8 mouse cellular contexts compared by ENCODE assay signal in the genomic region with DNA sequence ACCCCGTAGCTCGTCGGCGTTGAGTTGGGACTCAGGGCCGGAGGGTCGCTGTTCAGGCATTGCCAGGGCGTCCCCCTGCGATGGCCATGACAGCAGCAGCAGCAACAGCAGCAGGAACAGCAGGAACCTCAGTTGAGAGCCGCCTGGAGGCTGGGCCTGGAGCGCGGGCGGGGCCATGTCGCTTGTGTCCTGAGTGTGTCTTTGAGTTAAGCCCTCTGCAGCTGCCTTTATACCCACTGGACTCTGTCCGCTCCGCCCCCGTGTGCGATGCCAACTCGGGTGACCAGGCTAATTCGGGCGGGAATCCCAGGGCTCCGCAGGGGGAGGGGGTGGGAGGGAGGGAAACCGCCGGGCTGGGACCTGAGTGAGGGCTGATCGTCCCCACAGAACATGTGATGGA. TPM values are rescaled to one million over a fixed set of nuclear protein-coding genes. Genes with fewer than 3 reads are reported as not detected.
DNase-seq lines count a peak whose midpoint lies in the region; ATAC-seq and TF ChIP-seq lines count a peak whose summit lies in the region.

No protein-coding gene starts in this region.

- no peaks in the 10 kb centered on the region for H3K9me3 ChIP-seq in embryonic facial prominence, embryonic 10.5 days
- no peaks in the 10 kb centered on the region for H3K9me3 ChIP-seq in kidney, embryonic 15.5 days (replicated peaks)

- ATAC-seq in kidney, embryonic 15.5 days (replicated peaks; ENCODE audit: low FRiP score), result no peak

- intact Hi-C loops in gastrocnemius, adult 2 months (cut with DNase I), result no loop called here

- H3K4me2 ChIP-seq in kidney, embryonic 15.5 days, result peak overlapping the region; percentile 81

- peaks cover 43% of the 10 kb centered on the region for H3K4me1 ChIP-seq in embryonic facial prominence, embryonic 10.5 days
- peaks cover 69% of the 10 kb centered on the region for H3K4me1 ChIP-seq in kidney, embryonic 15.5 days

- H3K27ac ChIP-seq in gastrocnemius, adult 2 months, result peak overlapping the region; percentile 90
- H3K27ac ChIP-seq in embryonic facial prominence, embryonic 10.5 days (replicated peaks), result no peak overlapping the region; the same call in 1 of the 2 replicates
- no peak overlapping the region; the same call in 1 of the 2 replicates for H3K27ac ChIP-seq in kidney, embryonic 15.5 days

- no peak for TF ChIP-seq CTCF in gastrocnemius, adult 2 months (IDR thresholded peaks at IDR 0.05)

- WGBS in embryonic facial prominence, embryonic 10.5 days, result 28% methylated on average over 24 of the region's 24 CpGs
- 24% methylated on average over 24 of the region's 24 CpGs for WGBS in kidney, embryonic 15.5 days

- H3K9ac ChIP-seq in kidney, embryonic 15.5 days, result no peak overlapping the region

- peaks cover 37% of the 10 kb centered on the region for H3K27me3 ChIP-seq in embryonic facial prominence, embryonic 10.5 days (replicated peaks; ENCODE audit: low read depth, poor library complexity, severe bottlenecking)
- no peaks in the 10 kb centered on the region for H3K27me3 ChIP-seq in kidney, embryonic 15.5 days

- H3K36me3 ChIP-seq in embryonic facial prominence, embryonic 10.5 days (replicated peaks), result no peaks in the 10 kb centered on the region
- H3K36me3 ChIP-seq in kidney, embryonic 15.5 days, result no peaks in the 10 kb centered on the region

- peak; percentile 57 for DNase-seq in gastrocnemius, adult 2 months
- no peak for DNase-seq in gastrocnemius, adult 18-20 months (ENCODE audit: low spot score)
- DNase-seq in embryonic facial prominence, embryonic 10.5 days (ENCODE audit: low spot score), result no peak
- DNase-seq in lung, postnatal 25 days (ENCODE audit: low spot score), result peak; percentile 47
- no peak for DNase-seq in adipocyte (ENCODE audit: low spot score)
- no peak for DNase-seq in embryo, embryonic 11 days
- no peak for DNase-seq in embryo, embryonic 10.5 days (ENCODE audit: low spot score)

- peak overlapping the region; percentile 37; the same call in 1 of the 2 replicates for H3K4me3 ChIP-seq in gastrocnemius, adult 2 months
- peak overlapping the region; percentile 16; the same call in 1 of the 2 replicates for H3K4me3 ChIP-seq in embryonic facial prominence, embryonic 10.5 days
- peak overlapping the region; percentile 58; the same call in 1 of the 2 replicates for H3K4me3 ChIP-seq in kidney, embryonic 15.5 days (replicated peaks)

RNA-seq across cellular contexts. Expression of gene Gdf15, which starts 0.8 kb away (rescaled TPM):
- under 1 TPM in 1 of 2 experiments, not detected in 1; 0.28 TPM for total RNA-seq in gastrocnemius, adult 2 months (2021)
- total RNA-seq in gastrocnemius, adult 18-20 months (2021), result under 1 TPM; 0.16 to 0.21 TPM
- polyA plus RNA-seq in embryonic facial prominence, embryonic 10.5 days (2016; fragmentation: Nextera tagmentation; extraction: Ambion mirVana), result 0.14 TPM in 1 of 2 replicates, not detected in the other
- 0.46 and 0.77 TPM in 2 replicates for polyA plus RNA-seq in kidney, embryonic 15.5 days (2015; fragmentation: Nextera tagmentation; extraction: Ambion mirVana)

RNA-seq across cellular contexts. Expression of gene Lrrc25, which starts 15.5 kb away (rescaled TPM):
- under 1 TPM; 0.42 to 0.48 TPM for total RNA-seq in gastrocnemius, adult 2 months (2021)
- under 1 TPM; 0.23 to 0.64 TPM for total RNA-seq in gastrocnemius, adult 18-20 months (2021)
- polyA plus RNA-seq in embryonic facial prominence, embryonic 10.5 days (2016; fragmentation: Nextera tagmentation; extraction: Ambion mirVana), result 0.77 and 0.79 TPM in 2 replicates
- 2.5 TPM in 2 replicates for polyA plus RNA-seq in kidney, embryonic 15.5 days (2015; fragmentation: Nextera tagmentation; extraction: Ambion mirVana)

RNA-seq across cellular contexts. Expression of gene Ssbp4, which starts 22.8 kb away (rescaled TPM):
- total RNA-seq in gastrocnemius, adult 2 months (2021), result 10 to 100 TPM in 1 of 2 experiments, 1 to 10 TPM in 1; 9.2 to 14.4 TPM
- total RNA-seq in gastrocnemius, adult 18-20 months (2021), result 10 to 100 TPM; 11.6 to 19.4 TPM
- 105 and 109 TPM in 2 replicates for polyA plus RNA-seq in embryonic facial prominence, embryonic 10.5 days (2016; fragmentation: Nextera tagmentation; extraction: Ambion mirVana)
- 135 and 145 TPM in 2 replicates for polyA plus RNA-seq in kidney, embryonic 15.5 days (2015; fragmentation: Nextera tagmentation; extraction: Ambion mirVana)

RNA-seq across cellular contexts. Expression of gene Pgpep1, which starts 28.8 kb away (rescaled TPM):
- total RNA-seq in gastrocnemius, adult 2 months (2021), result 10 to 100 TPM in 1 of 2 experiments, 1 to 10 TPM in 1; 9.3 to 22.5 TPM
- 10 to 100 TPM; 11.9 to 13.7 TPM for total RNA-seq in gastrocnemius, adult 18-20 months (2021)
- 51.8 and 52.7 TPM in 2 replicates for polyA plus RNA-seq in embryonic facial prominence, embryonic 10.5 days (2016; fragmentation: Nextera tagmentation; extraction: Ambion mirVana)
- 65.5 and 75.3 TPM in 2 replicates for polyA plus RNA-seq in kidney, embryonic 15.5 days (2015; fragmentation: Nextera tagmentation; extraction: Ambion mirVana)

RNA-seq across cellular contexts. Expression of gene Isyna1, which starts 37.3 kb away (rescaled TPM):
- total RNA-seq in gastrocnemius, adult 2 months (2021), result 1 to 10 TPM; 3.2 to 4.3 TPM
- 1 to 10 TPM; 2.6 to 3.2 TPM for total RNA-seq in gastrocnemius, adult 18-20 months (2021)
- 184 and 187 TPM in 2 replicates for polyA plus RNA-seq in embryonic facial prominence, embryonic 10.5 days (2016; fragmentation: Nextera tagmentation; extraction: Ambion mirVana)
- polyA plus RNA-seq in kidney, embryonic 15.5 days (2015; fragmentation: Nextera tagmentation; extraction: Ambion mirVana), result 180 and 198 TPM in 2 replicates

Comparison
In these comparisons a context has a peak if more than half of its experiments do, and no peak if none do; other contexts are left out.
1. DNase-seq: peak in gastrocnemius, adult 2 months (single experiment) and lung, postnatal 25 days (single experiment); none in gastrocnemius, adult 18-20 months (single experiment), embryonic facial prominence, embryonic 10.5 days (single experiment), adipocyte (single experiment), embryo, embryonic 11 days (single experiment) and embryo, embryonic 10.5 days (single experiment).
2. Peak in every context shown above with its lines, with median percentiles within 50 percentile points of each other: H3K4me3 ChIP-seq.